Comparison of ENCODE assay signal across 11 mouse cellular contexts in genomic region chr19:9027795-9028194, GRCm38 (mm10). TPM values are rescaled to one million over a fixed set of nuclear protein-coding genes. Genes with fewer than 3 reads are reported as not detected.
DNase-seq lines count a peak whose midpoint lies in the region; ATAC-seq lines count a peak whose summit lies in the region.
"Had no signal": no experiment of that assay in that cellular context is flagged by ENCODE, and none has a peak within 500 bp of the region (broad histone marks: within the 10 kb centered on the region; RNA-seq: fewer than 3 reads in every experiment).

No protein-coding gene starts in this region.

- peaks cover 29% of the 10 kb centered on the region for H3K4me1 ChIP-seq in brown adipose tissue, adult 24 weeks (ENCODE audit: control insufficient read depth, insufficient read depth, insufficient read length, low read length)
- peaks cover 13% of the 10 kb centered on the region for H3K4me1 ChIP-seq in liver, embryonic 12.5 days

- 23% methylated on average over 5 of the region's 5 CpGs for WGBS in liver, embryonic 12.5 days (ENCODE audit: insufficient replicate concordance)

- peak overlapping the region; percentile 52 for H3K27ac ChIP-seq in brown adipose tissue, adult 24 weeks (replicated peaks; ENCODE audit: low read depth, low read length)
- H3K27ac ChIP-seq in liver, embryonic 12.5 days, result no peak overlapping the region
- H3K27ac ChIP-seq: embryonic facial prominence, embryonic 15.5 days had no signal

- no peak overlapping the region for H3K9ac ChIP-seq in liver, embryonic 12.5 days
- H3K9ac ChIP-seq: embryonic facial prominence, embryonic 15.5 days had no signal

- H3K4me2 ChIP-seq in liver, embryonic 12.5 days, result no peak overlapping the region
- H3K4me2 ChIP-seq: embryonic facial prominence, embryonic 15.5 days had no signal

- peak; percentile 39 for DNase-seq in gastrocnemius, adult 18-20 months (ENCODE audit: low spot score)
- no peak for DNase-seq in gastrocnemius, postnatal 4 days (ENCODE audit: low spot score in 2 of 2)
- DNase-seq in heart, postnatal 10 days, result peak; percentile 78 to 79
- DNase-seq in lung, postnatal 10 days, result peak; percentile 74
- no peak for DNase-seq in spleen, postnatal 36 days (ENCODE audit: low spot score in 2 of 2)
- DNase-seq in retina, embryonic 14.5 days (ENCODE audit: low spot score), result no peak

- H3K36me3 ChIP-seq in liver, embryonic 12.5 days, result no peaks in the 10 kb centered on the region
- H3K36me3 ChIP-seq: embryonic facial prominence, embryonic 15.5 days had no signal

- intact Hi-C loops in heart, postnatal 10 days (cut with DNase I), result no loop called here

- H3K9me3 ChIP-seq in liver, embryonic 12.5 days (replicated peaks), result no peaks in the 10 kb centered on the region
- H3K9me3 ChIP-seq: embryonic facial prominence, embryonic 15.5 days had no signal

- no peak overlapping the region for H3K4me3 ChIP-seq in brown adipose tissue, adult 24 weeks (ENCODE audit: insufficient read depth, low read depth, low read length)
- no peak overlapping the region for H3K4me3 ChIP-seq in liver, embryonic 12.5 days
- H3K4me3 ChIP-seq: embryonic facial prominence, embryonic 15.5 days had no signal

- no peaks in the 10 kb centered on the region; the same call in 1 of the 2 replicates for H3K27me3 ChIP-seq in liver, embryonic 12.5 days (replicated peaks)
- H3K27me3 ChIP-seq: CH12.LX; embryonic facial prominence, embryonic 15.5 days had no signal

- no peak for ATAC-seq in liver, embryonic 12.5 days

RNA-seq across cellular contexts. Expression of gene Ahnak, which starts 38.7 kb away (rescaled TPM):
- 100 to 1,000 TPM; 199 to 202 TPM for total RNA-seq in gastrocnemius, adult 18-20 months (2021)
- total RNA-seq in gastrocnemius, postnatal 4 days (2021), result 100 to 1,000 TPM; 377 to 414 TPM
- polyA plus RNA-seq in brown adipose tissue, adult 24 weeks (2012; ENCODE audit: insufficient read depth, insufficient read length, missing spikeins), result 133 and 177 TPM in 2 replicates
- 100 to 1,000 TPM; 348 to 380 TPM for total RNA-seq in heart, postnatal 10 days (2021)
- polyA plus RNA-seq in liver, embryonic 12.5 days (2016; fragmentation: Nextera tagmentation; extraction: Ambion mirVana), result 1.8 and 2.0 TPM in 2 replicates

RNA-seq across cellular contexts. Expression of gene Scgb1a1, which starts 60.0 kb away (rescaled TPM):
- not detected for total RNA-seq in gastrocnemius, adult 18-20 months (2021)
- 1 to 10 TPM; 1.7 to 5.3 TPM for total RNA-seq in gastrocnemius, postnatal 4 days (2021)
- not detected in 2 replicates for polyA plus RNA-seq in brown adipose tissue, adult 24 weeks (2012; ENCODE audit: insufficient read depth, insufficient read length, missing spikeins)
- total RNA-seq in heart, postnatal 10 days (2021), result 1 to 10 TPM in 1 of 2 experiments, not detected in 1; 4.2 TPM
- not detected in 2 replicates for polyA plus RNA-seq in liver, embryonic 12.5 days (2016; fragmentation: Nextera tagmentation; extraction: Ambion mirVana)
- total RNA-seq: CH12.LX had no signal
- polyA plus RNA-seq: liver, embryonic 16.5 days had no signal

Comparison
In these comparisons a context has a peak if more than half of its experiments do, and no peak if none do; other contexts are left out.
1. DNase-seq: peak in gastrocnemius, adult 18-20 months (single experiment), heart, postnatal 10 days (2 of 2) and lung, postnatal 10 days (single experiment); none in gastrocnemius, postnatal 4 days (0 of 2), spleen, postnatal 36 days (0 of 2) and retina, embryonic 14.5 days (single experiment).